Mouse (Mus musculus) brain, embryonic 18.5 days (tissue): ENCODE data around the gene Nmral1.
"Not testable (repeated sequence)": the region's sequence is repeated elsewhere in the genome, so short reads cannot be mapped to it uniquely, and the experiment has no call there.

Experiments used
- DNase-seq: peaks from one replicate; pipeline ENCODE4 v3.0.0-alpha.2; 2012; ENCODE audit warnings: low read depth, low spot score

Gene Nmral1

GRCm38 (mm10) chr16:4718753-4719518 lies at the start of gene Nmral1:
Nmral1 (minus strand) TSS chr16:4719356.
- peak; percentile 43 for DNase-seq

GRCm38 (mm10) chr16:4768719-4769118 lies 49.6 kb upstream of the Nmral1 start:
- DNase-seq: no peak

GRCm38 (mm10) chr16:4767012-4767790 lies 48.0 kb upstream of the Nmral1 start:
- no peak for DNase-seq

GRCm38 (mm10) chr16:4765852-4766251 lies 46.7 kb upstream of the Nmral1 start:
- DNase-seq: no peak

- DNase-seq: no peak
Measured at GRCm38 (mm10) chr16:4763276-4763675, 44.1 kb upstream of the Nmral1 start.

GRCm38 (mm10) chr16:4762437-4762836 lies 43.3 kb upstream of the Nmral1 start:
- DNase-seq: no peak

- DNase-seq: not testable (repeated sequence)
Measured at GRCm38 (mm10) chr16:4756660-4757335, 37.6 kb upstream of the Nmral1 start.

GRCm38 (mm10) chr16:4754045-4754444 lies 34.9 kb upstream of the Nmral1 start:
- DNase-seq: no peak

GRCm38 (mm10) chr16:4752155-4752554 lies 33.0 kb upstream of the Nmral1 start:
- DNase-seq: no peak

- no peak for DNase-seq
Measured at GRCm38 (mm10) chr16:4742186-4742585, 23.0 kb upstream of the Nmral1 start.

GRCm38 (mm10) chr16:4739994-4740393 lies 20.8 kb upstream of the Nmral1 start:
- no peak for DNase-seq

- DNase-seq: no peak
Measured at GRCm38 (mm10) chr16:4736262-4736661, 17.1 kb upstream of the Nmral1 start.

- DNase-seq: no peak
Measured at GRCm38 (mm10) chr16:4730776-4731358, 11.7 kb upstream of the Nmral1 start.

- DNase-seq: no peak
Measured at GRCm38 (mm10) chr16:4727963-4728362, 8.8 kb upstream of the Nmral1 start.

- DNase-seq: no peak
Measured at GRCm38 (mm10) chr16:4727526-4727925, 8.4 kb upstream of the Nmral1 start.

GRCm38 (mm10) chr16:4726528-4727128 lies 7.5 kb upstream of the Nmral1 start:
- no peak for DNase-seq

GRCm38 (mm10) chr16:4725780-4726527 lies 6.8 kb upstream of the Nmral1 start, which contains the start of gene Hmox2:
Hmox2 (plus strand) TSS chr16:4726361.
- peak; percentile 72 for DNase-seq

GRCm38 (mm10) chr16:4725266-4725665 lies 6.1 kb upstream of the Nmral1 start:
- no peak for DNase-seq

GRCm38 (mm10) chr16:4722915-4723209 lies 3.7 kb upstream of the Nmral1 start:
- no peak for DNase-seq

GRCm38 (mm10) chr16:4722128-4722914 lies 3.2 kb upstream of the Nmral1 start:
- DNase-seq: no peak
